18 mouse cellular contexts compared by ENCODE assay signal in genomic region chr12:114583371-114583770, GRCm38 (mm10).
"Had no signal": no experiment of that assay in that cellular context is flagged by ENCODE, and none has a peak within 500 bp of the region (broad histone marks: within the 10 kb centered on the region; RNA-seq: fewer than 3 reads in every experiment).

No protein-coding gene starts in this region.

- H3K4me2 ChIP-seq: kidney, embryonic 15.5 days; liver, embryonic 11.5 days; liver, embryonic 15.5 days; midbrain, embryonic 11.5 days; midbrain, embryonic 15.5 days; neural tube, embryonic 13.5 days; stomach, embryonic 15.5 days had no signal

- DNase-seq: kidney, adult 2 months; kidney, postnatal 25 days; lung, adult 2 months; lung, postnatal 36 days; retina, postnatal 1 day; right cerebral cortex, postnatal 4 days; spleen, adult 18-20 months had no signal

- H3K27me3 ChIP-seq: kidney, embryonic 15.5 days; liver, embryonic 15.5 days; megakaryocyte, embryonic 14.5 days; midbrain, embryonic 15.5 days; neural tube, embryonic 13.5 days; stomach, embryonic 15.5 days had no signal

- H3K36me3 ChIP-seq: kidney, embryonic 15.5 days; limb, embryonic 10.5 days; liver, embryonic 15.5 days; midbrain, embryonic 15.5 days; neural tube, embryonic 13.5 days; stomach, embryonic 15.5 days had no signal

- H3K9me3 ChIP-seq: liver, embryonic 15.5 days; megakaryocyte, embryonic 14.5 days; stomach, embryonic 15.5 days had no signal

- H3K4me1 ChIP-seq: kidney, embryonic 15.5 days; limb, embryonic 10.5 days; liver, embryonic 15.5 days; midbrain, embryonic 15.5 days; neural tube, embryonic 13.5 days; stomach, embryonic 15.5 days had no signal

- H3K4me3 ChIP-seq: kidney, embryonic 15.5 days; left cerebral cortex, adult 2 months; limb, embryonic 10.5 days; liver, embryonic 15.5 days; megakaryocyte, embryonic 14.5 days; midbrain, embryonic 15.5 days; neural tube, embryonic 13.5 days; stomach, embryonic 15.5 days had no signal

- H3K27ac ChIP-seq: kidney, embryonic 15.5 days; left cerebral cortex, adult 2 months; limb, embryonic 10.5 days; liver, embryonic 15.5 days; midbrain, embryonic 15.5 days; neural tube, embryonic 13.5 days; stomach, embryonic 15.5 days had no signal

- H3K9ac ChIP-seq: kidney, embryonic 15.5 days; liver, embryonic 15.5 days; midbrain, embryonic 15.5 days; neural tube, embryonic 13.5 days; stomach, embryonic 15.5 days had no signal

- ATAC-seq: lung, postnatal 0 days; midbrain, embryonic 15.5 days had no signal
